Mouse (Mus musculus) olfactory bulb, adult 2 months (tissue): ENCODE measurements around the gene 9630041A04Rik.

Experiments used
- CTCF ChIP-seq: fragments of 200-500 bp; IDR thresholded peaks from 2 replicates; pipeline ENCODE4 v1.5.1; 2012; ENCODE audit warnings: low read depth, mild to moderate bottlenecking, low read length, moderate library complexity; ENCODE audit not compliant: insufficient read depth
- POLR2A ChIP-seq: fragments of 200-500 bp; IDR thresholded peaks from 2 replicates; pipeline ENCODE4 v1.6.1; 2012; ENCODE audit warnings: mild to moderate bottlenecking, low read depth, low read length, moderate library complexity; ENCODE audit not compliant: insufficient read depth

DNA sequence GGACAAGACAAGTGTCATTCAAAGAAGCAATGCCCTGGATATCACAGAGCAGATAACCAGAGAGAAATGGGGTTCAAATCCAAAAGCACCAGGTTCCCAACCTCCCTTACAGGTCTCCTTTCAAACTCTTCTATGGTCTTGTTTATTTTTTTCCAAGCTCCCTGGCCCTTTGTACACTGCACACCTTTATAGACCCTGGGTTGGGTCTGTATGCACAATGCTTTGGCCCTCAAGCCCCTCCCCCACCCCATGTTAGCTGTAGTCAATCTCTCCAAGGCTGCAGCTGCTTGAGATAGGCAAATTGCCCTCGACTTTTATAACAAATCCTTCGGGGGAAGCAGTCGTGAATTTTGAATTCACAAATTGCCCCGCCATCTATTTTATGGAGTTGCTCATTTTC lies 63.2 kb downstream of the 9630041A04Rik start:
- TF ChIP-seq CTCF (no peak), POLR2A (no peak)
